Mouse (Mus musculus): ENCODE results near the gene Fam204a.

Gene Fam204a

GRCm38 (mm10) chr19:60165417-60165816, 61.1 kb downstream of the Fam204a start:
- DNase-seq (ENCODE audit: low read depth in 1 of 2, low spot score in 2 of 2) = no peak

- peak; percentile 49 to 53 for DNase-seq (ENCODE audit: low read depth in 1 of 2, low spot score in 2 of 2)
Observed at GRCm38 (mm10) chr19:60160611-60161274, 65.8 kb downstream of the Fam204a start.

GRCm38 (mm10) chr19:60159827-60160226, 66.7 kb downstream of the Fam204a start:
- DNase-seq (ENCODE audit: low read depth in 1 of 2, low spot score in 2 of 2) = no peak

GRCm38 (mm10) chr19:60155266-60155665, 71.2 kb downstream of the Fam204a start:
- DNase-seq (ENCODE audit: low read depth in 1 of 2, low spot score in 2 of 2) = no peak

- DNase-seq (ENCODE audit: low read depth in 1 of 2, low spot score in 2 of 2) = no peak
Observed at GRCm38 (mm10) chr19:60153096-60153495, 73.4 kb downstream of the Fam204a start.

- DNase-seq (ENCODE audit: low read depth in 1 of 2, low spot score in 2 of 2) = no peak
Observed at GRCm38 (mm10) chr19:60150056-60150455, 76.4 kb downstream of the Fam204a start.

GRCm38 (mm10) chr19:60149078-60149960, 77.2 kb downstream of the Fam204a start:
- no peak for DNase-seq (ENCODE audit: low read depth in 1 of 2, low spot score in 2 of 2)
